Mouse (Mus musculus) brain, embryonic 14.5 days (tissue): ENCODE measurements around the gene Khk.

ENCODE experiments used
- CTCF ChIP-seq: fragments of 200-500 bp; IDR thresholded peaks from 2 replicates; pipeline ENCODE4 v1.5.1; 2012; ENCODE audit warnings: inconsistent platforms, mild to moderate bottlenecking, moderate library complexity, borderline replicate concordance; ENCODE audit not compliant: insufficient read depth, insufficient read length; ENCODE audit errors: extremely low read depth
- POLR2A ChIP-seq: fragments of 200-500 bp; IDR thresholded peaks from 2 replicates; pipeline ENCODE4 v1.6.1; 2012; ENCODE audit warnings: mild to moderate bottlenecking, inconsistent platforms, borderline replicate concordance; ENCODE audit not compliant: poor library complexity, insufficient read depth, insufficient read length, severe bottlenecking; ENCODE audit errors: extremely low read depth

DNA sequence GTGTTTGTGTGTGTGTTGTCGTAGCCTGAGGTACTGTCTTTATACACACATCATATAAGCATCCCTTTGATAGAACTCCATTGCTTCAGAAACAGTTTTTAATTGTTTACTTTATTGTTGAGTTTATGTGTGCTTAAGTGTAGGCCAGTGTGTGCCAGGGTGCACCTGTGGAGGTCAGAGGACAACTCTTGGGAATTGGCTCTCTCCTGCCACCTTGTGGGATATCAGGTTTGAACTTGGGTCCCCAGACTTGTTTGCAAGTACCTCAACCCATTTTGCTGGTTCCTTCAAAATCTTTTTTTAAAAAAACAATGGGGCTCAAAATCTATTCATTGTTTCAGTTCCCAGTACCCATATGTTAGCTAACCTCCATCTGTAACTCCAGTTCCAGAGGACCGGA, 21.8 kb downstream of the Khk start:
- TF ChIP-seq CTCF: no peak
- TF ChIP-seq POLR2A: no peak
